Mouse (Mus musculus): Measurements from ENCODE around the gene Sh2d4b. TPM values are rescaled to one million over a fixed set of nuclear protein-coding genes. Genes with fewer than 3 reads are reported as not detected.

Gene Sh2d4b
- total and polyA plus RNA-seq, 2 experiments from 2014 or later, result 0.98 to 3.9 TPM

- Histone ChIP-seq H3K4me1 (ENCODE audit: insufficient read depth) (0 out of 2 replicates have a peak, but pooled peaks cover 4% of the 10 kb centered on the region), H3K36me3 (ENCODE audit: insufficient read depth) (no peaks in the 10 kb centered on the region), H3K27ac (ENCODE audit: low read depth, low read length) (no peak overlapping the region), H3K9me3 (ENCODE audit: low read length) (no peaks in the 10 kb centered on the region), H3K9ac (no peak overlapping the region), H3K27me3 (ENCODE audit: insufficient read depth, low read length) (no peaks in the 10 kb centered on the region), H3K4me2 (ENCODE audit: low read depth) (no peak overlapping the region), H3K4me3 (ENCODE audit: low read depth, low read length) (no peak overlapping the region)
- ATAC-seq, result no peak
- WGBS, result 92% methylated on average over 9 of the region's 9 CpGs
- no peak for DNase-seq
- TF ChIP-seq CTCF (IDR thresholded peaks at IDR 0.05; ENCODE audit: low read depth), result no peak
Observed at GRCm38 (mm10) chr14:40932225-40932624, 39.2 kb upstream of the Sh2d4b start.

GRCm38 (mm10) chr14:40931115-40931829 is 38.2 kb upstream of the Sh2d4b start:
- Histone ChIP-seq H3K4me2 (ENCODE audit: low read depth) (no peak overlapping the region), H3K36me3 (ENCODE audit: insufficient read depth) (no peaks in the 10 kb centered on the region), H3K9ac (no peak overlapping the region), H3K9me3 (ENCODE audit: low read length) (no peaks in the 10 kb centered on the region), H3K4me1 (ENCODE audit: insufficient read depth) (0 out of 2 replicates have a peak, but pooled peaks cover 4% of the 10 kb centered on the region), H3K4me3 (ENCODE audit: low read depth, low read length) (no peak overlapping the region), H3K27ac (ENCODE audit: low read depth, low read length) (no peak overlapping the region), H3K27me3 (ENCODE audit: insufficient read depth, low read length) (no peaks in the 10 kb centered on the region)
- no peak for ATAC-seq
- 48% methylated on average over 3 of the region's 3 CpGs for WGBS
- TF ChIP-seq CTCF (IDR thresholded peaks at IDR 0.05; ENCODE audit: low read depth), result no peak
- no peak for DNase-seq

- WGBS, result 88% methylated on average over 2 of the region's 2 CpGs
- H3K27ac ChIP-seq (ENCODE audit: low read depth, low read length), result no peak overlapping the region
- no peak overlapping the region for H3K4me2 ChIP-seq (ENCODE audit: low read depth)
- no peaks in the 10 kb centered on the region for H3K36me3 ChIP-seq (ENCODE audit: insufficient read depth)
- DNase-seq (no peak), ATAC-seq (no peak)
- H3K4me3 ChIP-seq (ENCODE audit: low read depth, low read length), result no peak overlapping the region
- no peak overlapping the region for H3K9ac ChIP-seq
- no peaks in the 10 kb centered on the region for H3K9me3 ChIP-seq (ENCODE audit: low read length)
- TF ChIP-seq CTCF (IDR thresholded peaks at IDR 0.05; ENCODE audit: low read depth), result no peak
- H3K4me1 ChIP-seq (ENCODE audit: insufficient read depth), result 0 out of 2 replicates have a peak, but pooled peaks cover 4% of the 10 kb centered on the region
- no peaks in the 10 kb centered on the region for H3K27me3 ChIP-seq (ENCODE audit: insufficient read depth, low read length)
Observed at GRCm38 (mm10) chr14:40929943-40930342, 36.9 kb upstream of the Sh2d4b start.

GRCm38 (mm10) chr14:40928897-40929296 is 35.8 kb upstream of the Sh2d4b start:
- Histone ChIP-seq H3K9ac (no peak overlapping the region), H3K4me2 (ENCODE audit: low read depth) (no peak overlapping the region), H3K4me1 (ENCODE audit: insufficient read depth) (0 out of 2 replicates have a peak, but pooled peaks cover 4% of the 10 kb centered on the region), H3K27ac (ENCODE audit: low read depth, low read length) (no peak overlapping the region), H3K4me3 (ENCODE audit: low read depth, low read length) (no peak overlapping the region), H3K27me3 (ENCODE audit: insufficient read depth, low read length) (no peaks in the 10 kb centered on the region), H3K9me3 (ENCODE audit: low read length) (no peaks in the 10 kb centered on the region), H3K36me3 (ENCODE audit: insufficient read depth) (no peaks in the 10 kb centered on the region)
- TF ChIP-seq CTCF (IDR thresholded peaks at IDR 0.05; ENCODE audit: low read depth), result no peak
- ATAC-seq (no peak), DNase-seq (no peak)
- WGBS, result 46% methylated on average over 5 of the region's 5 CpGs

GRCm38 (mm10) chr14:40927041-40927440 is 34.0 kb upstream of the Sh2d4b start:
- Histone ChIP-seq H3K27ac (ENCODE audit: low read depth, low read length) (no peak overlapping the region), H3K4me1 (ENCODE audit: insufficient read depth) (0 out of 2 replicates have a peak, but pooled peaks cover 4% of the 10 kb centered on the region), H3K9ac (no peak overlapping the region), H3K4me3 (ENCODE audit: low read depth, low read length) (no peak overlapping the region), H3K9me3 (ENCODE audit: low read length) (no peaks in the 10 kb centered on the region), H3K27me3 (ENCODE audit: insufficient read depth, low read length) (no peaks in the 10 kb centered on the region), H3K4me2 (ENCODE audit: low read depth) (no peak overlapping the region), H3K36me3 (ENCODE audit: insufficient read depth) (no peaks in the 10 kb centered on the region)
- ATAC-seq (no peak), DNase-seq (no peak)
- no peak for TF ChIP-seq CTCF (IDR thresholded peaks at IDR 0.05; ENCODE audit: low read depth)
- 87% methylated on average over 2 of the region's 2 CpGs for WGBS

- no peak for TF ChIP-seq CTCF (IDR thresholded peaks at IDR 0.05; ENCODE audit: low read depth)
- Histone ChIP-seq H3K9me3 (ENCODE audit: low read length) (no peaks in the 10 kb centered on the region), H3K4me3 (ENCODE audit: low read depth, low read length) (no peak overlapping the region), H3K4me2 (ENCODE audit: low read depth) (no peak overlapping the region), H3K27ac (ENCODE audit: low read depth, low read length) (no peak overlapping the region), H3K9ac (no peak overlapping the region), H3K4me1 (ENCODE audit: insufficient read depth) (0 out of 2 replicates have a peak, but pooled peaks cover 4% of the 10 kb centered on the region), H3K36me3 (ENCODE audit: insufficient read depth) (no peaks in the 10 kb centered on the region), H3K27me3 (ENCODE audit: insufficient read depth, low read length) (no peaks in the 10 kb centered on the region)
- WGBS, result 75% methylated on average over 10 of the region's 10 CpGs
- DNase-seq (no peak), ATAC-seq (no peak)
Observed at GRCm38 (mm10) chr14:40924378-40925113, 31.5 kb upstream of the Sh2d4b start.

- TF ChIP-seq CTCF (IDR thresholded peaks at IDR 0.05; ENCODE audit: low read depth), result no peak
- Histone ChIP-seq H3K4me1 (ENCODE audit: insufficient read depth) (no peaks in the 10 kb centered on the region), H3K9me3 (ENCODE audit: low read length) (no peaks in the 10 kb centered on the region), H3K4me2 (ENCODE audit: low read depth) (no peak overlapping the region), H3K36me3 (ENCODE audit: insufficient read depth) (no peaks in the 10 kb centered on the region), H3K27me3 (ENCODE audit: insufficient read depth, low read length) (no peaks in the 10 kb centered on the region), H3K4me3 (ENCODE audit: low read depth, low read length) (no peak overlapping the region), H3K9ac (no peak overlapping the region), H3K27ac (ENCODE audit: low read depth, low read length) (no peak overlapping the region)
- ATAC-seq (no peak), DNase-seq (no peak)
- 100% methylated on average over 1 of the region's 1 CpGs for WGBS
Observed at GRCm38 (mm10) chr14:40921241-40921640, 28.2 kb upstream of the Sh2d4b start.
